Mouse (Mus musculus): ENCODE data around the gene Foxa1.

DNA sequence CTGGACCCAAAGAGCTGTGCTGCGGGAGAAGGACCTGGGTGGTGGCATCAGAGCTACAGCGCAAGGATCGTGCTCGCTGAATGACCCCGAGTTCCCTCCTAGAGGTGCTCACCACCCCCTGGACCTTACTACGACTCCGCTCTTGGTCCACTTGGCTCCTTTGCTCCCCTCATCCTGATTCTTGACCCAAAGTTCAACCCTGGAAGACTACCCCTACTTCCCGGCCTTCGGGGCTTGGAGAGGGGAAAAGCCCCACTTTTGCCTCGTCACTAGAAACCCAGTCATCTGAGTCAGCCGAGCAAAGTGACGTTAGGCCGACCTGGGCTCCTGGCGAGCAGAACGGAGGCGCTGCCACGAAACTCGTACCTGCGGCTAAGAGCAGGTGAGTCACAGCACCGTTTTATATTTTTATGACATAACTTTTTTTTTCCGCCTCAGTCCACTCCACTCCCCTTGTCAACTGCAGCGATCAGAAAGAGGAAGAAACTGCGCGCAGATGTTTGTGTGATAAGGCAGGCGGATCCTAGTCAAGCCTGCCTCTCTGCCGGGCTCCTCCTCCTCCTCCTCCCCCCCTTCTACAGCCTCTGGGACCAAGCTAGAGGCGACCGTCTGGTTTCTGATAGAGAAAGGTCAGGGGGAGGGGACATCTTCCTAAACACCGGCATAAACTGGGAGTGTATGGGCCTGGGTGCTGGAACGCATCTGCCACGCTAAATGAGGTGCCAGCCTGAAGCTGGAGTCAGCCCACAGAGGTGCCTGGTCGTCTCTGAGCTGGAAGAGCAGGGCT is at the start of gene Foxa1:
- TF ChIP-seq CTCF (IDR thresholded peaks at IDR 0.05; ENCODE audit: borderline replicate concordance, insufficient read depth, low read depth, low read length) (no peak), POLR2A (IDR thresholded peaks at IDR 0.05; ENCODE audit: borderline replicate concordance, insufficient read depth, low read length) (no peak)

Measured in cerebellum, adult 2 months (tissue).